Mouse (Mus musculus): ENCODE data around the gene Exoc6b. TPM values are rescaled to one million over a fixed set of nuclear protein-coding genes. Genes with fewer than 3 reads are reported as not detected.

Exoc6b gene
- polyA plus RNA-seq, 1 experiment: 0.70 TPM

DNA sequence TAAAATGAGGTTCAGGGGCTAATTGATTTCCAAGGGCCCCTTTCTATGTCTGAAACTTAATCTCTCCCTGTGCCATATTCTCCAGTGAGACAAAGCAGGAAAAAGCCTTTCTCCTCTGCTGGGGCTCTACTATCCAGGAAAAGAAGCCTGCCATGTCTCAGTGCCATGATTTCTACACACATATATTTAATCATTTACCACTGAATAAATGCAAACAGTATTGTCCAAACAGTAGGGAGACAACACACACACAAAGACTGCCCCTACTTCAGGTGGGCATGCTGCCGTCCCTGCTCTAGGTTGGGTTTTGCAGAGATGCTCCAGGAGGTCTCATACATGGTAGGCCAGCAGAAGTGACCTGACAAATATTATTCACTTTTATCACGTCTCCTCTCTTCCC lies 422.6 kb downstream of the Exoc6b start:
- no peak for TF ChIP-seq GATA1 (IDR thresholded peaks at IDR 0.05; ENCODE audit: low read length)

DNA sequence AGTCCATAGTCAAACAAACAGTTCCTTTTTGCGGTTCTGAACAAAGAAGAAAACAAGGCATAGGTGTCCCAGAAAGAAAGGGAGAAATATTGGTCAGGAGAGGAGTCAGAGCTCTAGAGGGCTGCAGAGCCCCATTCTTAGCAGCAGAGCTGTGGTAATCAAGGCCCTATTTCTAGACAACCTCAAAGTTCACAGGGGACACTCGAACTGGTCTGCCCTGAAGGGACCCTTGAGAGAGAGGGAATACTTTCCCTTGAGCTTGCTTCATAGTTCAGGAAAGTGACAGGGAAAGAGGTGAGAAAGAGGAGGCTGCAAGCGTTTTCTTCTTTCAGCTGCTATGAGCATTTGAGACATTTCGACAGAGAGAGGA lies 428.3 kb downstream of the Exoc6b start:
- TF ChIP-seq GATA1 (IDR thresholded peaks at IDR 0.05; ENCODE audit: low read length): no peak

DNA sequence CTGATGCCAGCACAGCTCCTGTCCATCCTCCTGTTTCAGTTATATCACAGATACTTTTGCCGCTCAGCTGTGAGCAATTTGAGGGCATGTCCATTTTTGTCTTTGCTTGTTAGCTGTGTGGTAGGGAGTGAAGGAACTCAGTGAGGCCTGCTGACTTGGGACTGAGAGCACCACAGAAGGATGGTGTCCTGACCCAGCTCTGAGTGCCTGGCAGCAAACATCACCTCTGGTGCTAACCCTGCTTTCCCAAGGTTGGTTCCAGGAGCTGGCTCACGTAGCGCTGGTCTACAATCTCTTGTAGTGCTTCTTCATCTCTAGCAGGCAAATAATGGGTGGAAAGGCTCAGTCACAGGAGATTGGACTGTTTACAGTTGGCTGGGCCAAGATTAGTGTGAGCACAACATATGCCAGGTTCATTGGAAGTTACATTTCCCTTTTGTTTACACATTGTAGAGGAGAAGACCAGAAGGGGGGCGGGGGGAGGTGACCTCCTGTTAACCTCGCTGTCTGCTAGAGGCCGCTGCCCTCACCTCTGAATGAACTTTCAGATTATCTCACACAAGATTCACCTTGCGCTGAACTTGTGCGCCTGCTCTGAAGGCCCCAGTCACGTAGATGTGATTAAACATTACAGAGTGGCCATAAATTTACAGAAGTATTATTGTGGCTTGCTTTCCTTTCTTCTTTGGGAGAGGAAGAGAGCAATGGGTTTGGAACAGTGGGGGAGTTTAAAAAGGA lies 428.8 kb downstream of the Exoc6b start:
- TF ChIP-seq GATA1 (IDR thresholded peaks at IDR 0.05; ENCODE audit: low read length): no peak

GRCm38 (mm10) chr6:84638206-84638605 lies 431.1 kb downstream of the Exoc6b start:
- no peak for TF ChIP-seq GATA1 (IDR thresholded peaks at IDR 0.05; ENCODE audit: low read length)

- no peak for TF ChIP-seq GATA1 (IDR thresholded peaks at IDR 0.05; ENCODE audit: low read length)
Observed at GRCm38 (mm10) chr6:84631588-84631987, 437.7 kb downstream of the Exoc6b start.

GRCm38 (mm10) chr6:84630276-84630675 lies 439.0 kb downstream of the Exoc6b start:
- no peak for TF ChIP-seq GATA1 (IDR thresholded peaks at IDR 0.05; ENCODE audit: low read length)

GRCm38 (mm10) chr6:84628831-84629230 lies 440.5 kb downstream of the Exoc6b start:
- TF ChIP-seq GATA1 (IDR thresholded peaks at IDR 0.05; ENCODE audit: low read length): no peak

GRCm38 (mm10) chr6:84626398-84626797 lies 442.9 kb downstream of the Exoc6b start:
- no peak for TF ChIP-seq GATA1 (IDR thresholded peaks at IDR 0.05; ENCODE audit: low read length)

GRCm38 (mm10) chr6:84619166-84619565 lies 450.1 kb downstream of the Exoc6b start:
- TF ChIP-seq GATA1 (IDR thresholded peaks at IDR 0.05; ENCODE audit: low read length): no peak

GRCm38 (mm10) chr6:84617051-84617450 lies 452.3 kb downstream of the Exoc6b start:
- TF ChIP-seq GATA1 (IDR thresholded peaks at IDR 0.05; ENCODE audit: low read length): no peak

GRCm38 (mm10) chr6:84616586-84616985 lies 452.7 kb downstream of the Exoc6b start:
- no peak for TF ChIP-seq GATA1 (IDR thresholded peaks at IDR 0.05; ENCODE audit: low read length)

GRCm38 (mm10) chr6:84613561-84613960 lies 455.8 kb downstream of the Exoc6b start:
- no peak for TF ChIP-seq GATA1 (IDR thresholded peaks at IDR 0.05; ENCODE audit: low read length)

DNA sequence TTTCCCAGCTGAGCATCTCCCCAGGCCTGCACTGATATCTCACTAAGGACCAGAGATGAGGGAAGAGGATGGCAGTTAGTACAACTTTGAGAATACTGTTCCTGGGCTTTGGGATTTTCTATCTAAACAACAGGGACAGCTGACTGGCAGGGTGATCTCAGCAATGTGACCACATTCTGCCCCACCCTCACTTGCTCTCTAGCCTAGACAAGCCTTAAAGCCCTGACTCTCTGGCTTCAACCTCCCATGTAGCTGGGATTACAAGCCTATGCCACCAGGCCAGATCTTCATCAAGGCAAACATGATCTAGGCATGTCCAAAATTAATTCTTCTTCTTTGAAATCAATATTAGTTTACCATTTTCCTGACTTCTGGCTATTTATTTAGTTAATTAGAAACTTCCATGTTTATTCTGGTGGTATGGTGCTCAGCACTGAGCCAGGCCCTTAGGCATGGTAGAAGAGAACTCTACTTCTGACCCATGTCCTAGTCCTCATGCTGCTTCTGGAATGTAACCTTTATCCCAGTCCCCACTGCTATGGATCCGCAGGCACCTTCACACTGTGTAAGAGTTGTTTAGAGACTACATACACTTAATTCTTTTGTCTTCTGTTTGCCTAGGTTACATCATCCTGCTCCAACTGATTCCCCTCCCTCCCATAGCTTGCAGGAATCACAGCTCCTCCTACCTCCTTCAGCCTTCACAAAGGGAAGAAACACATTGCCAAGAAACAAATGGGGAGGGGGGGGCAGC lies 468.0 kb downstream of the Exoc6b start:
- TF ChIP-seq GATA1 (IDR thresholded peaks at IDR 0.05; ENCODE audit: low read length): no peak

GRCm38 (mm10) chr6:84598725-84599124 lies 470.6 kb downstream of the Exoc6b start:
- TF ChIP-seq GATA1 (IDR thresholded peaks at IDR 0.05; ENCODE audit: low read length): no peak

DNA sequence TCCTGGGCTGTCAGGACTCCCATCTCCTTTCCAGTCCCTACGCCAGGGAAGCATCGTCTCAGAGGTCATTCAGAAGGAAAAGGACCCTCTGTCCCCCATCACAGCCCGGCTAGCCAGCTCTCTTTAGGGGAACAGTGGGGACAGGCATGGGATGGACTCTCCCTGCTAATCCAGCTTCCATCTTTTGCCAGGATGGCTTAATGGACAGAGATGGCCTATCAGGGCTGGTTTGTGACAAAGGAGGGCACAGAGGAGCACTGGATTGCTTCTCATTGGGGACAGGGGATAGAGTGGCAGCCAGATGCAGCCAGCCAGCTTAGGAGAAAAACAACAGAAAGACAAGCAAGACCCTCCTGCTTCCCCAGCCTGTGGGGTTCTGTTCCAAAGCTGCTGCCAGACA lies 474.7 kb downstream of the Exoc6b start:
- TF ChIP-seq GATA1 (IDR thresholded peaks at IDR 0.05; ENCODE audit: low read length): no peak

DNA sequence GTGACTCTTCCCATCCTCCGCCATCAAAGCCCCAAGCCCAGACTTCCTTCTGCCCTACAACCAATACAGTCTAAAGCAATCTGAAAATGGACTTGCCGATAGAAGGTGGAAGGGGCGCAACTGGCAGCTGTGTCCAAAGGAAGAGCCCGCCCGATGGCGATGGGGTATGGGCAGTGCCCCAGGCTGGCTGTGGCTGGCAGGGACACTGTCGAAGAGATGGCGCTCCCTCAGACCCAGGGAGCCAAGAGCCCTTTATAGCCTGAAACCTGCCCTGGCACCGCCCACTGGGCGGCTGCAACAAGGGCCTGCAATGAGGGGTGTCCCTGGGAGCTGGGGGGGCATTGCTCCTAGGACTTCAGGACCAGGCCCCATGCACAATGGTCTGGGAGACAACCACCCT lies 475.6 kb downstream of the Exoc6b start, which contains the start of gene Cyp26b1:
Cyp26b1 (minus strand) TSS at position 216 of the 400 bp plus-strand sequence.
- no peak for TF ChIP-seq GATA1 (IDR thresholded peaks at IDR 0.05; ENCODE audit: low read length)

Data from G1E-ER4 (cell line).